Mouse (Mus musculus): ENCODE results near the gene Ly6g. TPM values are rescaled to one million over a fixed set of nuclear protein-coding genes. Genes with fewer than 3 reads are reported as not detected.
"Not testable (repeated sequence)": the region's sequence is repeated elsewhere in the genome, so short reads cannot be mapped to it uniquely, and the experiment has no call there.

Gene Ly6g
- polyA plus RNA-seq, 1 experiment from 2014 or later, result 0.46 TPM

DNA sequence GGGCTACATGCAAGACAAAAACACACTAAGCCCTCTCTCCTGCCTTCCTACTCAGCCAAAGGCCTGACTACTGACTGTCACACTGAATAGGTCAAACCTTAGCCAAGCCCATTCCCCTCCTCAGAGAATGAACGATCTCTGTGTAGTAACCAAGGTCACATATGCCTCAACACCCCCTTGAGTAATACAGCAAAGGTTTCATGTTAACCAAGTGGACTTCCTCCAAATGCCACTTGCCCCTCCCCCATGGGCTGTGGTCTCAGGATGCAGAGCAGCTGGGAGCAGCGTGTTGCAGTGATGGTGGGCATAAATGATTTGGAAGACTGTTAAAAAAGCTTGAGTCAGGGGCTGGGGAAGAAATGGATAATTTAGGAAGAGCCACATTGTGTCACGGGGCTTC is 17.3 kb upstream of the Ly6g start:
- not testable (repeated sequence) for ATAC-seq (ENCODE audit: low FRiP score, low TSS enrichment); H3K27me3 ChIP-seq (ENCODE audit: control insufficient read depth, insufficient read depth, low read length); H3K9me3 ChIP-seq (ENCODE audit: control insufficient read depth, low read length); H3K9ac ChIP-seq (ENCODE audit: low read depth, low read length); H3K4me2 ChIP-seq (replicated peaks; ENCODE audit: low read depth, low read length); H3K27ac ChIP-seq (ENCODE audit: low read depth, low read length); H3K4me1 ChIP-seq (ENCODE audit: control insufficient read depth, insufficient read depth, low read length); H3K4me3 ChIP-seq (ENCODE audit: low read length); H3K36me3 ChIP-seq (ENCODE audit: control insufficient read depth, insufficient read depth, low read length)
- 64% methylated on average over 3 of the region's 3 CpGs for WGBS

DNA sequence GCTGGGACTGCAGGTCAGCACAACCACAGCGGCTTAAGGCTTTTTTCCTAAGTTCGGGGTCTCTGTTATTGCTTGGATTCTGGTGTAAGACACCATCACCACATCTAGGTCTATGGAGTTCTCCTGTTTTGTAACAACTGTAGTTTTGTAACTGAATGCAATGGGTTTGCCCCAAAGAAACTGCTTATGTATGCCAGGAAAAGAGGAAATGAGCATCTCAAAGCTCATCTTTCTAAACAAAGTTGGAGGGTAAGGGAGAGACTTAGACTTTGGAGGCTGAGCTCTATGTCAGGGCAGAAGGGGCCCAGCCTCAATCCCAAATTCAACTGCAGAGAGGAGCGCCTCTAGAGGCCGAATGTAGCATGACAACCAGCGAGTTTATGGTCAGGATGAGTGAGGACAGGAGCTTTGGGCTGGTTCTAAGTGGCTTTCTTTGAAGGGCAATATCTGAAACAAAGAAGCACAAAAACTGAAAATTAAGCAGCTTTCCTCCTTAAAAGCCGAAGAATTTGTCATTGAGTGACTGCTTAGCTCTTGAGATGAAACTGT is 13.2 kb upstream of the Ly6g start:
- not testable (repeated sequence) for H3K9me3 ChIP-seq (ENCODE audit: control insufficient read depth, low read length); H3K9ac ChIP-seq (ENCODE audit: low read depth, low read length); ATAC-seq (ENCODE audit: low FRiP score, low TSS enrichment); H3K4me3 ChIP-seq (ENCODE audit: low read length); H3K27ac ChIP-seq (ENCODE audit: low read depth, low read length); H3K4me2 ChIP-seq (replicated peaks; ENCODE audit: low read depth, low read length); H3K27me3 ChIP-seq (ENCODE audit: control insufficient read depth, insufficient read depth, low read length); H3K4me1 ChIP-seq (ENCODE audit: control insufficient read depth, insufficient read depth, low read length); H3K36me3 ChIP-seq (ENCODE audit: control insufficient read depth, insufficient read depth, low read length)
- WGBS, result 42% methylated on average over 6 of the region's 6 CpGs

DNA sequence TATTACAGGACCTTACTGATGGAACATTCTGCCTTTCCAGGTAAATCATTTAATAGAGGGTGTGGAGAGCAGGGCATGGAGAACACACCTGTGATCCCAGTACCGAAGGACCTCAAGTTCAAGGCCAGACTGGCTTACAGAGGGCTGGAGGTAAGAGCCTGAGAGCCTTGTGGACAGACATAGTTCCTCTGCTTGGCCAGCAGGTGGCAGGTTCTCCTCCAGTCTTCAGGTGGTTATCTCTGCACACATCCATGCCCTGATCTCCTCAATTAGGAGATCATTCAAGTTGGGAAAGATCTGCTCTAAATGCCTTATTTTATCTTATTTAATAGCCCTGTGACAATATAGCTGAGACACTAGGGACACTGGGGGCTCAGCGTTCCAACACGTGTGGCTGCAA is 11.3 kb upstream of the Ly6g start:
- Histone ChIP-seq H3K9me3 (ENCODE audit: control insufficient read depth, low read length) (no peaks in the 10 kb centered on the region), H3K4me1 (ENCODE audit: control insufficient read depth, insufficient read depth, low read length) (no peaks in the 10 kb centered on the region), H3K4me2 (replicated peaks; ENCODE audit: low read depth, low read length) (no peak overlapping the region), H3K36me3 (ENCODE audit: control insufficient read depth, insufficient read depth, low read length) (no peaks in the 10 kb centered on the region), H3K27ac (ENCODE audit: low read depth, low read length) (no peak overlapping the region), H3K27me3 (ENCODE audit: control insufficient read depth, insufficient read depth, low read length) (no peaks in the 10 kb centered on the region), H3K4me3 (ENCODE audit: low read length) (no peak overlapping the region), H3K9ac (ENCODE audit: low read depth, low read length) (no peak overlapping the region)
- WGBS, result 61% methylated on average over 3 of the region's 3 CpGs
- ATAC-seq (ENCODE audit: low FRiP score, low TSS enrichment), result no peak

DNA sequence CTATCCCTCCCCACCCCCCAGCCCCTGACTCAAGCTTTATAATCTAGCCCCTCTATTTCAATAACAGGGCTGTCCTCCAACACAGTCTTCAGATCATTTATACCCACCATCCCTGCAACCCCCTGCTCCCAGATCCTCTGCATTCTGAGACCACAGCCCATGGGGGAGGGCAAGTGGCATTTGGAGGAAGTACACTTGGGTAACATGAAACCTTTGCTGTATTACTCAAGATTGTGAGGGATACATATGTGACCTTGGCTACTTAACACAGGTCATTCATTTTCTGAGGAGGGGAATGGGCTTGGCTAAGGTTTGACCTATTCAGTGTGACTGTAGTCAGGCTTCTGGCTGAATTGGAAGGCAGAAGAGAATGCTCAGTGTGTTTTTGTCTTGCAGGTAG is 2.0 kb upstream of the Ly6g start:
- H3K4me1 ChIP-seq (ENCODE audit: control insufficient read depth, insufficient read depth, low read length), result no peaks in the 10 kb centered on the region
- no peak overlapping the region for H3K27ac ChIP-seq (ENCODE audit: low read depth, low read length)
- no peaks in the 10 kb centered on the region for H3K9me3 ChIP-seq (ENCODE audit: control insufficient read depth, low read length)
- ATAC-seq (ENCODE audit: low FRiP score, low TSS enrichment), result no peak
- H3K4me3 ChIP-seq (ENCODE audit: low read length), result no peak overlapping the region
- H3K9ac ChIP-seq (ENCODE audit: low read depth, low read length), result no peak overlapping the region
- no peaks in the 10 kb centered on the region for H3K36me3 ChIP-seq (ENCODE audit: control insufficient read depth, insufficient read depth, low read length)
- H3K27me3 ChIP-seq (ENCODE audit: control insufficient read depth, insufficient read depth, low read length), result no peaks in the 10 kb centered on the region
- H3K4me2 ChIP-seq (replicated peaks; ENCODE audit: low read depth, low read length), result no peak overlapping the region

DNA sequence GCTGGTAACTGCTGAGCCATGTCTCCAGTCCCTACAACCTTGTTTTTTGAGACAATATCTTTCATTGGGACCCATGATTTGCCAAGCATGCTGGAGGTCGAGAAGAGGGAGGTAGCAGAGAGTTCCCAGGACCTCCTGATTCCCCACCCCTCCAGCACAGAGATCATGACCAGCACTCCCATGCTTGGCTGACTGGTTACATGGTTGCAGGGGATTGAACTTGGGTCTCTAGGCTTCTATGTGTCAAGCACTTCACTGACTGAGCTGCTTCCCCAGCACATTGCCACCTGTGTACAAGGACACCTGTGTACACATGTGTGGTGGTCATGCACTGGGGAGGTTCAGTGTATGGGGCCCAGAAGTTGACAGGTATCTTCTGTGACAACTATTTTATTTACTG is 2.6 kb downstream of the Ly6g start:
- H3K36me3 ChIP-seq (ENCODE audit: control insufficient read depth, insufficient read depth, low read length), result no peaks in the 10 kb centered on the region
- H3K4me3 ChIP-seq (ENCODE audit: low read length), result no peak overlapping the region
- ATAC-seq (ENCODE audit: low FRiP score, low TSS enrichment), result no peak
- 65% methylated on average over 1 of the region's 1 CpGs for WGBS
- H3K27ac ChIP-seq (ENCODE audit: low read depth, low read length), result no peak overlapping the region
- no peak overlapping the region for H3K4me2 ChIP-seq (replicated peaks; ENCODE audit: low read depth, low read length)
- H3K9me3 ChIP-seq (ENCODE audit: control insufficient read depth, low read length), result no peaks in the 10 kb centered on the region
- H3K4me1 ChIP-seq (ENCODE audit: control insufficient read depth, insufficient read depth, low read length), result no peaks in the 10 kb centered on the region
- H3K27me3 ChIP-seq (ENCODE audit: control insufficient read depth, insufficient read depth, low read length), result no peaks in the 10 kb centered on the region
- H3K9ac ChIP-seq (ENCODE audit: low read depth, low read length), result no peak overlapping the region

DNA sequence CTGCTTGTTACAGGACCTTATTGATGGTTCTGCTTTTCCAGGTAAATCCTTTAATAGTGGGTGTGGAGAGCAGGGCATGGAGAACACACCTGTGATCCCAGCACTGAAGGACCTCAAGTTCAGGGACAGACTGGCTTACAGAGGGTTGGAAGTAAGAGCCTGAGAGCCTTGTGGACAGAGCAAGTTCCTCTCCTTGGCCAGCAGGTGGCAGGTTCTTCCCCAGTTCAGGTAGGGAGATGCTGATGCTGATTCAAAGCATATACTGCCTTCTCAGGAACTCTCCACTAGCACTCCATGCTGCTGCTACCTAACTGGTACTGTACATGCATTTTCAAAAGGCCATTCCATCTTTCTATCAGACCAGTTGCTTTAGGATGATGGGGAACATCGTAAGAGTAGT is 20.5 kb downstream of the Ly6g start:
- Histone ChIP-seq H3K4me3 (ENCODE audit: low read length) (no peak overlapping the region), H3K4me1 (ENCODE audit: control insufficient read depth, insufficient read depth, low read length) (no peaks in the 10 kb centered on the region), H3K4me2 (replicated peaks; ENCODE audit: low read depth, low read length) (no peak overlapping the region), H3K9me3 (ENCODE audit: control insufficient read depth, low read length) (no peaks in the 10 kb centered on the region), H3K27me3 (ENCODE audit: control insufficient read depth, insufficient read depth, low read length) (no peaks in the 10 kb centered on the region), H3K36me3 (ENCODE audit: control insufficient read depth, insufficient read depth, low read length) (no peaks in the 10 kb centered on the region), H3K27ac (ENCODE audit: low read depth, low read length) (no peak overlapping the region), H3K9ac (ENCODE audit: low read depth, low read length) (no peak overlapping the region)
- WGBS, result 53% methylated on average over 1 of the region's 1 CpGs
- ATAC-seq (ENCODE audit: low FRiP score, low TSS enrichment), result no peak

DNA sequence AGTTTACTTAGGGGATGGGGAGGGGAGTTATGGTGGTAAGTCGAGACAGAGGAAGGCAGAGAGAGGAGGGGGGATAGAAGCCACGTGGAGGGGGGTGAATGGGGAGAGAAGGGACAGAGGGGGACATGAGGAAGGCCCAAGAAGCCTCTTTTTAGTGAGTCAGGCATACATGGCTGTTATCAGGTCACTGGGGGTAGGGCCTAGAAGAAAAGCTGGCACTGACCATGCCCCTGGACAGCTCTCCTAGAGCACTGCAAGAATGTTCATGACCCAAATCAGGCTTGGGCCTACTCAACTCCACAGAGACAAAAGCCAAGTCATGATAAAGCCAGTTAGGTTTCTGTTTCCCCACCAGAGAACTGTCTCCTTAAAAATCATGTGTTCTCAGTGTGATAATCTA is 31.3 kb downstream of the Ly6g start:
- no peak overlapping the region for H3K4me3 ChIP-seq (ENCODE audit: low read length)
- H3K4me2 ChIP-seq (replicated peaks; ENCODE audit: low read depth, low read length), result no peak overlapping the region
- no peaks in the 10 kb centered on the region for H3K27me3 ChIP-seq (ENCODE audit: control insufficient read depth, insufficient read depth, low read length)
- WGBS, result 29% methylated on average over 2 of the region's 2 CpGs
- H3K9me3 ChIP-seq (ENCODE audit: control insufficient read depth, low read length), result no peaks in the 10 kb centered on the region
- no peak for ATAC-seq (ENCODE audit: low FRiP score, low TSS enrichment)
- H3K4me1 ChIP-seq (ENCODE audit: control insufficient read depth, insufficient read depth, low read length), result no peaks in the 10 kb centered on the region
- H3K27ac ChIP-seq (ENCODE audit: low read depth, low read length), result no peak overlapping the region
- H3K36me3 ChIP-seq (ENCODE audit: control insufficient read depth, insufficient read depth, low read length), result no peaks in the 10 kb centered on the region
- H3K9ac ChIP-seq (ENCODE audit: low read depth, low read length), result no peak overlapping the region

DNA sequence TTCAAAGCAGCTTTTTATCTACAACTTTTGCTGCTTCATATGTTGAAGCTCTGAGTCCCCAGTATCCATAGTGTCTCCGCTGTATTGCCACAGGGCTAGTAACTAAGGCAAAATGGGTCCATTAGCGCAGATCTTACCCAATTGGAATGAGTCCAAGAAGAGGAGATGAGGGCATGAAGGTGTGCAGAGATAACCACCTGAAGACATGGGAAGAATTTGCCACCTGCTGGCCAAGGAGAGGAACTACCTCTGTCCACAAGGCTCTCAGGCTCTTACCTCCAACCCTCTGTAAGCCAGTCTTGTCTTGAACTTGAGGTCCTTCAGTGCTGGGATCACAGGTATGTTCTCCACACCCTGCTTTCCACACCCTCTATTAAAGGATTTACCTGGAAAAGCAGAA is 34.1 kb downstream of the Ly6g start:
- WGBS, result 73% methylated on average over 2 of the region's 2 CpGs
- Histone ChIP-seq H3K4me2 (replicated peaks; ENCODE audit: low read depth, low read length) (no peak overlapping the region), H3K27me3 (ENCODE audit: control insufficient read depth, insufficient read depth, low read length) (no peaks in the 10 kb centered on the region), H3K9ac (ENCODE audit: low read depth, low read length) (no peak overlapping the region), H3K36me3 (ENCODE audit: control insufficient read depth, insufficient read depth, low read length) (no peaks in the 10 kb centered on the region), H3K4me3 (ENCODE audit: low read length) (no peak overlapping the region), H3K27ac (ENCODE audit: low read depth, low read length) (no peak overlapping the region), H3K9me3 (ENCODE audit: control insufficient read depth, low read length) (no peaks in the 10 kb centered on the region), H3K4me1 (ENCODE audit: control insufficient read depth, insufficient read depth, low read length) (no peaks in the 10 kb centered on the region)
- no peak for ATAC-seq (ENCODE audit: low FRiP score, low TSS enrichment)

DNA sequence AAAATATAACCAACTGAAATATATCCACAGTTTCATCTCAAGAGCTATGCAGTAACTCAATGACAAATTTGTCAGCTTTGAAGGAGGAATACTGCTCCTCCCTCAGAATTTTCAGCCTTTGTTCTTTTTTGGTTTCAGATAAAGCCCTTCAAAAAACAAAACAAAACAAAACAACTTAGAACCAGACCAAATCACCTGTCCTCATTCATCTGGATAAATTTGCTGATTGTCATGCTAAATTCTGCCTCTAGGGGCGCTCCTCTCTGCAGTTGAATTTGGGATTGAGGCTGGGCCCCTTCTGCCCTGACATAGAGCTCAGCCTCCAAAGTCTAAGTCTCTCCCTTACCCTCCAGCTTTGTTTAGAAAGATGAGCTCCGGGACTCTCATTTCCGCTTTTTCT is 35.5 kb downstream of the Ly6g start:
- H3K9ac ChIP-seq (ENCODE audit: low read depth, low read length); H3K4me2 ChIP-seq (replicated peaks; ENCODE audit: low read depth, low read length); H3K27ac ChIP-seq (ENCODE audit: low read depth, low read length); ATAC-seq (ENCODE audit: low FRiP score, low TSS enrichment); H3K36me3 ChIP-seq (ENCODE audit: control insufficient read depth, insufficient read depth, low read length); H3K4me1 ChIP-seq (ENCODE audit: control insufficient read depth, insufficient read depth, low read length); H3K27me3 ChIP-seq (ENCODE audit: control insufficient read depth, insufficient read depth, low read length); H3K4me3 ChIP-seq (ENCODE audit: low read length); H3K9me3 ChIP-seq (ENCODE audit: control insufficient read depth, low read length): not testable (repeated sequence)
- WGBS, result 0% methylated on average over 1 of the region's 3 CpGs

Measured in kidney, embryonic 14.5 days (tissue).